Mouse (Mus musculus) lung, embryonic 15.5 days (tissue): ENCODE results near the gene Nsun5. TPM values are rescaled to one million over a fixed set of nuclear protein-coding genes. Genes with fewer than 3 reads are reported as not detected.
A peak's percentile ranks its signal among the peaks of the same experiment; 100 is the strongest.

Experiments used
- ATAC-seq: fragments of 200-750 bp; cut with Nextera tagmentation; 2 replicates; pipeline ENCODE4 v1.8.0; 2017; ENCODE audit warnings: moderate number of reproducible peaks, borderline replicate concordance; ENCODE audit not compliant: low FRiP score, low TSS enrichment; ENCODE audit errors: extremely low read depth
- H3K27ac ChIP-seq: fragments of 300-500 bp; sonication (generic); 2 replicates; pipeline ENCODE4 v1.5.1; 2015; ENCODE audit warnings: moderate library complexity, mild to moderate bottlenecking, inconsistent platforms
- H3K27me3 ChIP-seq: fragments of 300-500 bp; sonication (generic); 2 replicates; pipeline ENCODE4 v1.6.1; 2015; ENCODE audit warnings: inconsistent platforms
- H3K36me3 ChIP-seq: fragments of 300-500 bp; sonication (generic); 2 replicates; pipeline ENCODE4 v1.6.1; 2015; ENCODE audit warnings: inconsistent platforms
- H3K4me1 ChIP-seq: fragments of 300-500 bp; sonication (generic); 2 replicates; pipeline ENCODE4 v1.6.1; 2015; ENCODE audit warnings: inconsistent platforms
- H3K4me2 ChIP-seq: fragments of 300-500 bp; sonication (generic); 2 replicates; pipeline ENCODE4 v1.6.1; 2015; ENCODE audit warnings: inconsistent platforms, mild to moderate bottlenecking, moderate library complexity
- H3K4me3 ChIP-seq: fragments of 300-500 bp; sonication (generic); 2 replicates; pipeline ENCODE4 v1.5.1; 2015; ENCODE audit warnings: mild to moderate bottlenecking, inconsistent platforms
- H3K9ac ChIP-seq: fragments of 300-500 bp; sonication (generic); 2 replicates; pipeline ENCODE4 v1.6.1; 2015; ENCODE audit warnings: inconsistent platforms
- H3K9me3 ChIP-seq: fragments of 300-500 bp; sonication (generic); 2 replicates; pipeline ENCODE4 v1.6.1; 2016; ENCODE audit warnings: inconsistent platforms
- WGBS: fragments of 180-500 bp; shearing (Covaris S2); methylation state at CpG from one replicate; pipeline ENCODE4 v1.1.7; 2015; 5-methylcytosine and 5-hydroxymethylcytosine counted together
- polyA plus RNA-seq: library from polyadenylated mRNA; unstranded; fragments of >200 nt; fragmentation: Nextera tagmentation; extraction: Ambion mirVana; gene quantifications from 2 replicates; pipeline ENCODE4 v1.2.1, GENCODE M21; 2015

The Nsun5 gene
- polyA plus RNA-seq, 1 experiment from 2014 or later: 37.5 TPM

DNA sequence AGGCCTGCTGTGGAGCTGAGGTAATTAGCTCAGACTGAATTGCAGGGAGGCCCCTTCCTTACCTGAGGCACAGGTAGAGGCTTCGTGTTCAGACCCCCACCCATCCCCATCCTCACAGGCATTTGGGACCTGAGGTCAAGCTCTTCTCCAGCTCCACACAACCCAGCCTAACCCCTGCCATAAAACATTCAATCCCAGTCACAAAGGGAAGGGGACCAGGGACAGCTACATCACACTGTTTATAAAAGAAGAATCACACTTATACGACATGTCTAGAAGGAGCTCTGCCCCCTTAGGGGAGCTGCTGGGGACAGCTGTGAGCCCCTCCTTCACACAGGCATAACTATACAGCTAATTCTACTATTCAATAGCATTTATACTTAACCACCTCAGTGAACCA lies 6.6 kb downstream of the Nsun5 start:
- no peaks in the 10 kb centered on the region for H3K9me3 ChIP-seq
- H3K27me3 ChIP-seq: no peaks in the 10 kb centered on the region
- H3K4me1 ChIP-seq: no peaks in the 10 kb centered on the region; the same call in 1 of the 2 replicates
- no peak overlapping the region for H3K27ac ChIP-seq
- no peak for ATAC-seq
- H3K9ac ChIP-seq: no peak overlapping the region
- 47% methylated on average over 2 of the region's 2 CpGs for WGBS
- no peak overlapping the region for H3K4me3 ChIP-seq
- peaks cover 90% of the 10 kb centered on the region for H3K36me3 ChIP-seq
- no peak overlapping the region for H3K4me2 ChIP-seq

GRCm38 (mm10) chr5:135380681-135381080 lies 10.9 kb downstream of the Nsun5 start:
- H3K4me2 ChIP-seq: no peak overlapping the region
- no peaks in the 10 kb centered on the region for H3K27me3 ChIP-seq
- no peak for ATAC-seq
- no peak overlapping the region for H3K27ac ChIP-seq
- WGBS: 93% methylated on average over 4 of the region's 4 CpGs
- no peak overlapping the region for H3K4me3 ChIP-seq
- H3K9ac ChIP-seq: no peak overlapping the region
- no peaks in the 10 kb centered on the region for H3K9me3 ChIP-seq
- no peaks in the 10 kb centered on the region for H3K4me1 ChIP-seq
- H3K36me3 ChIP-seq: peaks cover 94% of the 10 kb centered on the region

- H3K36me3 ChIP-seq: peaks cover 90% of the 10 kb centered on the region
- ATAC-seq: no peak
- H3K27ac ChIP-seq: no peak overlapping the region
- H3K4me2 ChIP-seq: no peak overlapping the region
- 95% methylated on average over 10 of the region's 10 CpGs for WGBS
- H3K9me3 ChIP-seq: no peaks in the 10 kb centered on the region
- H3K4me3 ChIP-seq: no peak overlapping the region
- H3K9ac ChIP-seq: no peak overlapping the region
- H3K4me1 ChIP-seq: no peaks in the 10 kb centered on the region
- H3K27me3 ChIP-seq: no peaks in the 10 kb centered on the region
Measured at GRCm38 (mm10) chr5:135381356-135381925, 11.7 kb downstream of the Nsun5 start.

DNA sequence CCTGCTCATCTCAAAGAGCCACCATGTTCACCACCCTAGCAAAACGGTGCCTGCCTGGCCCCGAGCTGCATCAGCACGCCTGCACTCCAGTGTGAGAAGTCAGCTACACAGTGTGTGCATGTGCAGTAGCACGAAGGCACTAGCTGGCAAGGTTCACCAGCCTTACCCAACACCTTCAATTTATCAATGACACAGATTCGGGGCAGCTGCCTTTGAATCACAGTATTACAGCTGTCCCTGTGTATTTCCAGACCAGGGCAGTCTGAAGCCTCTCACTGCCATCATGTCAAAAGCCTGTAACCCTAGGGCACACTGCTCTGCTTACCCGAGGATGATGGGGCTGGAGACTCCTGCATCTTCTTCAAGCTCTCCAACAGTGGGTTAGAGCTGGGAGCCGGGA lies 13.0 kb downstream of the Nsun5 start:
- Histone ChIP-seq H3K4me3 (no peak overlapping the region), H3K4me2 (no peak overlapping the region), H3K27ac (no peak overlapping the region), H3K36me3 (peaks cover 95% of the 10 kb centered on the region), H3K9me3 (no peaks in the 10 kb centered on the region), H3K9ac (no peak overlapping the region), H3K4me1 (no peaks in the 10 kb centered on the region), H3K27me3 (no peaks in the 10 kb centered on the region)
- no peak for ATAC-seq
- WGBS: 82% methylated on average over 7 of the region's 7 CpGs

GRCm38 (mm10) chr5:135383771-135384170 lies 14.0 kb downstream of the Nsun5 start:
- H3K9ac ChIP-seq: no peak overlapping the region

DNA sequence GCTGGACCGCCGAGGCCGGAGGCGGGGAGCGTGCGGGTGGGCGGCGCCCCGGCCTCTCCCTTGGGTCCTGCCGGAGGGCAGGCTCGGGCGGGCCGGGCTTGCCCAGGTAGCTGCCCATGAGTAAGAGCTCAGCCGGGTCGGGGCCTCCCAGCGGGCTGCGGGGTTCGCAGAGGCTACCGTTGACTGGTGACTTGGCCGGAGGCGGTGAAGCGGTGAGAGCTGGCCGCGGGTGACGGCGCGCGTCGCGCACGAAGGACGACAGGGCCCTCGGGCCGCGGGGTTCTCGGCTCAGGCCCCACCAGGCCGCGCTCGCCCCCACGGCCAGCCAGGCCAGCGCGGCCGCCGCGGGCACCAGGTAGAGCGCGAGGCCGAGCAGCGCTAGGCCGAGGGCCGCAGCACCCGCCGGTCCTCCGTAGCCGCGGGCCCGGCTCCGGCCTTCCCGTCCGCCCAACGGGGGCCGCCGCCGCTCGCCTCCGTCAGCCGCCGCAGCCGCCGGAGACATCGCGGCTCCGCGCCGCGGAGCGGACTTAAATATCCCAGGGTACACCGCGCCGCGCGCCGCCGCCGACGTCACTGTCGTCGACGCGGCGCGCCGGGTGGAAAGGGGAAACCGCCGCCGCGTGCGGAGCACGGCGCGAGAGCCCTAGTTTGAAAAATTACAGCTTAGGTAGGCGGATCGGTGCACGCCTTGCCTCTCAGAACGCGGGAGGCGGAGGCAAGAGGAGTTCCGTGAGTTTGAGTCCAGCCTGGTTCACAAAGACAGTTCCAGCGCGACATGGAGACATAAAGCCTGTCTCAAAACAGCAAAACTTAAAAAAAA lies 24.5 kb downstream of the Nsun5 start, which contains the start of gene Pom121:
Gene Pom121, minus strand, starts transcription at position 543 of the 820 bp plus-strand sequence.
- under 1% methylated on average over 85 of the region's 110 CpGs for WGBS
- Histone ChIP-seq H3K27ac (peak within 1 kb of the TSS; percentile 87), H3K4me3 (peak within 1 kb of the TSS; percentile 75), H3K9me3 (no peaks in the 10 kb centered on the region), H3K4me1 (peaks cover 16% of the 10 kb centered on the region), H3K9ac (peak within 1 kb of the TSS; percentile 85), H3K36me3 (peaks cover 28% of the 10 kb centered on the region), H3K4me2 (peak within 1 kb of the TSS; percentile 73), H3K27me3 (no peaks in the 10 kb centered on the region)
- peak; percentile 91 for ATAC-seq

More at GRCm38 (mm10) chr5:135383771-135384170, 14.0 kb downstream of the Nsun5 start:
- no peak overlapping the region for H3K4me3 ChIP-seq
- H3K36me3 ChIP-seq: peaks cover 94% of the 10 kb centered on the region
- no peaks in the 10 kb centered on the region for H3K9me3 ChIP-seq
- H3K27ac ChIP-seq: no peak overlapping the region
- 81% methylated on average over 10 of the region's 10 CpGs for WGBS
- no peak overlapping the region for H3K4me2 ChIP-seq
- H3K27me3 ChIP-seq: no peaks in the 10 kb centered on the region
- ATAC-seq: no peak
- no peaks in the 10 kb centered on the region for H3K4me1 ChIP-seq

DNA sequence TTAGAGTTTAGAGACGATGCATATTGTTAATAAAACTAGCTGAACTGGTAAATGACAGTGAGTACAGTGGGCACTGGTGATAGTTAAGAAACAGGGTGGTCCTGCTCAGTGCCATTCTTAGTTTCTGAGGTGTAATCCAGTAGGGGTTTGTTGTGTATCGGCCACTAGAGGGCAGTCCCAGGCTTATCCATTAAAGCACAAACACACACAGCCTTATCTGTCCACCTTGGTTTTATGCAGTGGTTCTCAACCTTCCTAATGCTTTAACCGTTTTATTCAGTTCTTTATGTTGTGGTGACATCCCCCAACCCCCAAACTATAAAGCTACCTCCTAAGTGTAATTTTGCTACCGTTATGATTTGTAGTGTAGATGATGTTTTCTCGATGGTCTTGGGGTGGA lies 26.1 kb downstream of the Nsun5 start:
- Histone ChIP-seq H3K4me3 (no peak overlapping the region), H3K9ac (no peak overlapping the region)

DNA sequence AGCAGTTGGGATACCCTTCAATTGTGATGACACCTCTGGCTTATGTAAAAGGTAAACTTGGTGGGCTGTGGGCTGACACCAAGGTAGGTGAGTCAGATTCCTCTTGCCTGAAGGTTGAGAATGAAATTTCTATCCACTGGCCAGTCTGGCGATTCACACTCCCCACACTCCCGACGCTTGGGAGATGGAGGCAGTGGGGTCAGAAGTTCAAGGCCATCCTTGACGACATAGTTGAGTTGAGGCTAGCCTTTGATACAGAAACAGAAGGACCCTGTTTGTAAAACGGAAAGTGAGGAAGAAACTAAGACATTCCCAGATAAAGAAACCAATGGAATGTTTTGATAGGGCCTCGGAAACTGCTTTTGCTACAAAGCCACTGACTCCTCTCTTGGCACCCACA lies 29.6 kb downstream of the Nsun5 start:
- H3K9me3 ChIP-seq: no peaks in the 10 kb centered on the region
- H3K9ac ChIP-seq: no peak overlapping the region
- no peak for ATAC-seq
- 37% methylated on average over 6 of the region's 6 CpGs for WGBS
- no peaks in the 10 kb centered on the region for H3K36me3 ChIP-seq
- H3K4me2 ChIP-seq: no peak overlapping the region
- peaks cover 5% of the 10 kb centered on the region; the same call in 1 of the 2 replicates for H3K4me1 ChIP-seq
- H3K27ac ChIP-seq: no peak overlapping the region
- H3K4me3 ChIP-seq: no peak overlapping the region
- no peaks in the 10 kb centered on the region for H3K27me3 ChIP-seq

More for the DNA sequence above, 26.1 kb downstream of the Nsun5 start:
- Histone ChIP-seq H3K9me3 (no peaks in the 10 kb centered on the region), H3K36me3 (peaks cover 15% of the 10 kb centered on the region), H3K4me1 (peaks cover 16% of the 10 kb centered on the region), H3K4me2 (no peak overlapping the region), H3K27ac (no peak overlapping the region), H3K27me3 (no peaks in the 10 kb centered on the region)
- ATAC-seq: no peak
- WGBS: 42% methylated on average over 5 of the region's 5 CpGs

GRCm38 (mm10) chr5:135400244-135400643 lies 30.5 kb downstream of the Nsun5 start:
- H3K4me2 ChIP-seq: no peak overlapping the region
- no peaks in the 10 kb centered on the region for H3K27me3 ChIP-seq
- no peak overlapping the region for H3K4me3 ChIP-seq
- no peak for ATAC-seq
- H3K9ac ChIP-seq: no peak overlapping the region
- H3K36me3 ChIP-seq: no peaks in the 10 kb centered on the region
- WGBS: 7% methylated on average over 2 of the region's 2 CpGs
- no peaks in the 10 kb centered on the region for H3K9me3 ChIP-seq
- no peaks in the 10 kb centered on the region for H3K4me1 ChIP-seq
- H3K27ac ChIP-seq: no peak overlapping the region

- WGBS: 38% methylated on average over 20 of the region's 20 CpGs
- H3K36me3 ChIP-seq: peaks cover under 1% of the 10 kb centered on the region; the same call in 1 of the 2 replicates
- H3K4me1 ChIP-seq: no peaks in the 10 kb centered on the region
- H3K27me3 ChIP-seq: no peaks in the 10 kb centered on the region
- H3K9me3 ChIP-seq: no peaks in the 10 kb centered on the region
- H3K4me3 ChIP-seq: no peak overlapping the region
- no peak overlapping the region for H3K9ac ChIP-seq
- no peak for ATAC-seq
- no peak overlapping the region for H3K27ac ChIP-seq
- H3K4me2 ChIP-seq: no peak overlapping the region
Measured at GRCm38 (mm10) chr5:135404623-135405022, 34.9 kb downstream of the Nsun5 start.

DNA sequence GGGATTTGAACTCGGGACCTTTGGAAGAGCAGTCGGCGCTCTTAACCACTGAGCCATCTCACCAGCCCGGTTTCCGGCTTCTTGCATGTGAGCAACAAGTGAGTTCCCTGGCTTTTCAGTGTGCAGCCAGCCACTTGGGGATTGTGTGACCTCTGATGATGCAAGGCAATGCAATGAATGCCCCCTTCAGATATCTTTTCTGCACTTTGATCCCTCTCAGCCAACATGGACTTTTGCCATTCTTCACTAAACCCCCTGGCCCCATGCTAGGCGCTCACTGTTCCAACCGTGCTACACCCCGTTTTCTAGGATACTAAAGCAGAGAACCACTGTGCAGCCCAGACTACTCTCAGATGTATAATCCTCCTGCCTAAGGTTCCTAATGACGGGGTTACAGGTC lies 35.7 kb downstream of the Nsun5 start:
- no peaks in the 10 kb centered on the region for H3K27me3 ChIP-seq
- WGBS: 87% methylated on average over 9 of the region's 9 CpGs
- no peak for ATAC-seq
- no peak overlapping the region for H3K9ac ChIP-seq
- H3K27ac ChIP-seq: no peak overlapping the region
- no peak overlapping the region for H3K4me2 ChIP-seq
- peaks cover 6% of the 10 kb centered on the region; the same call in 1 of the 2 replicates for H3K36me3 ChIP-seq
- no peaks in the 10 kb centered on the region for H3K4me1 ChIP-seq
- H3K4me3 ChIP-seq: no peak overlapping the region
- no peaks in the 10 kb centered on the region for H3K9me3 ChIP-seq

DNA sequence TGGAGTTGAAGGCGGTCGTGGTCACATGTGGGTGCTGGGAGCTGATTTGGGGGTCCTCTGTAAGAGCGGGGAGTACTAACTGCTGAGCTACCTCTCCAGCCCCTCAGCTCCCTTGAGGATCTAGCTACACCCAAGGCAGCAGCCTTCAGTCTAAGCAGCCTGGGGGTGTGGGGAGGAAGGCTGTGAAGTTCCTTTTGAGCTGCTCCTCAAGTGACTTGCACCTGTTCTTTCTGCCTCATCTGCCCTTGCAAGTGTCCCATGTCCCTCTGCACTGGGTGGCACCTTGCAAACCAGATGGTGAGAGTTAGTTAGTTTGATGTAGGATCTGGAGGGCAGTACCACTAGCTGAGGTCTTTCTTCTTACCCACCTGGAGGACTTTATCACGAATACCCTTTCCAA lies 38.4 kb downstream of the Nsun5 start:
- Histone ChIP-seq H3K4me3 (no peak overlapping the region), H3K9ac (no peak overlapping the region; the same call in 1 of the 2 replicates), H3K27me3 (no peaks in the 10 kb centered on the region), H3K9me3 (no peaks in the 10 kb centered on the region), H3K4me1 (no peaks in the 10 kb centered on the region), H3K36me3 (peaks cover 19% of the 10 kb centered on the region; the same call in 1 of the 2 replicates), H3K4me2 (no peak overlapping the region), H3K27ac (no peak overlapping the region)
- ATAC-seq: no peak
- WGBS: 85% methylated on average over 4 of the region's 4 CpGs
